Mouse (Mus musculus): ENCODE measurements around the gene Csrnp3. TPM values are rescaled to one million over a fixed set of nuclear protein-coding genes. Genes with fewer than 3 reads are reported as not detected.
"Not testable (repeated sequence)": the region's sequence is repeated elsewhere in the genome, so short reads cannot be mapped to it uniquely, and the experiment has no call there.

The Csrnp3 gene
- not detected in 2 replicates for total RNA-seq (2015; ENCODE audit: low replicate concordance)
- total RNA-seq (2017; ENCODE audit: low replicate concordance) = not detected in 2 replicates

- ATAC-seq (replicated peaks; ENCODE audit: low FRiP score, poor library complexity, severe bottlenecking) = no peak
Observed at GRCm38 (mm10) chr2:65845551-65845950, at the start of gene Csrnp3. Gene Csrnp3 (plus strand): TSS chr2:65845767.

DNA sequence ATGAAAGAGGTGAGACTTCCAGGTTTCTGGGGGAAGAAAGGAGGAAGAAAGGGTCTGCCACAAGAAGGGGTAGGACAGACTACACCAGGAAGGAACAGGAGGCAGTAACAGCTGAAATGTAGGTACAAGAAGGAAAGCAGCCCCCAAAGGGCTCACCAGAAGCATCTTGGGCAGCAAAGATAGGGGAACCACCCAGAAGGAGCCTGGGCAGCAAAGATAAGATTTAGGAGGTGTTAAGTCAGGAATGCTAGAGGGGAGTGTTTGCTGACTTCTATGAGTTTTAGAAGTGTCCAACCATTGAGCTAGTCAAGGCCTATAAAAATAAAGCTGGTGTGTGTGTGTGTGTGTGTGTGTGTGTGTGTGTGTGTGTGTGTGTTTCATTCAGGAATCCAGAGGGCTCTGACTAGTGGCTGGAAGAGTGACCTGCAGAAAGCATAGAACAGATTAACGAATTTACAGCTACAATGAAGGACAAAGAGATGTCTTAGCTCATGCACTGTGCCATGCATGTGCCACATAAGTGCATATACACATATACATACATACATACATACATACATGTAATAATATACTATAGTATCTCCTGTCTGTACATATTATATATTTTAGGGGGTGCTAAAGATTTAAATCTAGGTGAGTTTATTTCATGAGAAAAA is 44.4 kb upstream of the Csrnp3 start:
- peak; percentile 98 for ATAC-seq (replicated peaks; ENCODE audit: low FRiP score, poor library complexity, severe bottlenecking)

DNA sequence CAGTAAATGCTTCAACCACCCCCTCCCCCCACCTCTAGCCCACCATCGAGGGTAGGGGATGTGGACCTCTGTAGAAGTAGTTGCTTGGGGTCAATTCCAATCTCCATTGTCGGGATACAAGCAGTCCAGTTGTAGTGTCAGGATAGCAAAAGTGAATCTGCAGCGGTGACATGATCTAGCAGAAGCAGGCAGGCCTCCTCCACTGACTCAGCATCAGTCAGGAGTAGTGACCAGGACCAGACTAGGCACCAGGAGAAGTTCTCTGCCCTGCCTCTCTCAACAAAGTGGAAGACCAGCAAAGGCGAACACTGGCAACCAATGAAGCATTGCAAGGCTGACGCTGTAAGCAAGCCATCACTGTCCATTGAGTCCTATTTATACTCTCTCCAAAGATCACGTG is 39.0 kb upstream of the Csrnp3 start:
- ATAC-seq (replicated peaks; ENCODE audit: low FRiP score, poor library complexity, severe bottlenecking) = no peak

DNA sequence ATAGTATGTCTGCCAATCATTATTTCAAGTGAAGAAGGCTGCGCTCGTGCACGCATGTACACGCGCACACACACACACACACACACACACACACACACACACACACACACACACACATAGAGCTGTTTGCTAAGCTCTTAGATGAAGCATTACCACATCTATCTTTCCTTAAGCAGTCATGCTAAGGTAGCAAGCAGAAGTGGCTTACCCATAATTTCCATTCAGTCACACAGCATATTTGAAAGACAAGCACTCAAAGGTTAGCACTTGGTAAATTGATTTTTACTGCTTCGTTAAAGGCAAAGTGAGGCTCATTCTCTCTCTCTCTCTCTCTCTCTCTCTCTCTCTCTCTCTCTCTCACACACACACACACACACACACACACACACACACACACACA is 34.4 kb upstream of the Csrnp3 start:
- not testable (repeated sequence) for ATAC-seq (replicated peaks; ENCODE audit: low FRiP score, poor library complexity, severe bottlenecking)

DNA sequence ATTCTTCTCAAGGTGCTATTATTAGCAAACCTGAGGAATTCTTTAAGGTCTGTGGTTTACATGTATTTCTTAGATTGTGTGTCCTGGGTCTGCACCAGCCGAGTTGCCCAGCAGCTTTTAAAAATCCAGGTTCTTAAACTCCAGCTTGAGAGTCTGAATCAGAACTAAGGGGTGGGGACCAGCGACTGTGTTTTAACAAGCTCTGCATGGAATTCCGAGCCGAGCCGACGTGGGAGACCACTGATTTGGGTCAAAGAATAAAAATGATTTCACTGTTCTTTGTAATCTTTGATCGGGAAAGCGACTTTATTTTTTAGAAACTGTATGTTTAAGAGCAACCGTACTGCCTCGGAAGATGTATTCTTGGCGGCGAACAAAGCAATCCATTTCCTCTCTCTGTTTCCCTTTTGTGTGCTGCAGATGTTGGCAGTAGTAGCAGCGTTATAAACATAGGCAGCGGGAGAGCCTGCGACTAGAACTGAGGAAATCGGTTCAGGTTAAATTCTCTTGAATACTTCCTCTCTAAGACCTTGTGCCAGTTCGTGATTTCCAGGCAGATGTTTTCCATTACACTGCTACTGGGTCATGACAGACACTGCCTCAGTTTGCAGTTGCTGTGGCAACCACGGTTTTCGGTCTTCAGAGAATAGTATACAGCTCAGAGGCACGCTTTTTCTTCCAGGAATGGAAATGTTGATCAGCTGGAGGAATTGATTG is 27.3 kb upstream of the Csrnp3 start:
- no peak for ATAC-seq (replicated peaks; ENCODE audit: low FRiP score, poor library complexity, severe bottlenecking)

DNA sequence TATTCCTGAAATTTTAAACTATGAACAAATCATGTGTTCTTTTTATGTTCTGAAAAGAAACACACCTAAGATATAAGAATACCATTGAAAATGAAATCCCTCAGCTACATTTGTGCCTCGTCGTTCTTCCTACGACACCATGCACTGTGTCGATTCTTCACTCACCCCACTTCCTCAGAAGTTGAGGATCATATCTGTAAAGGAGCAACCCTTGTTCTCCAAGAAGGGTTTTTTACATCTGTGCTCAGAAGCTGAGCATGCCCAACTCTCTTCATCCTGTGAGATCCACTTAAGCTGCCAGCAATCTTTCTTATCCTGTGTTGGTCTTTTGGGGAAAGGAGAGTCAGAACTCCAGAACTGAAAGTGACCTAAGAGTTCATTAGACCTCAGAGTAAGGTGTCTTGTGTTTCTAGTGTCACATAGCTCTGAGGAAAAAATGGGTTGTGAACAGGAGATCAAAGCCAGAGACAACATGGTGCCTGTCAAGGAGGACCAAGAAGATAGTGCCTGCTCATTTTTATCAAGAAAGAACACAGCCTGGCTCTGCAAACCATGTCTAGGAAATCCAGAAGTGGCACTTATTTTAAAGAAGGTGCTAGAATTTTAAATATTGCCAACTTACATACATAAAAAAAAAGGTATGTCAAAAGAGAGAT is 25.3 kb upstream of the Csrnp3 start:
- ATAC-seq (replicated peaks; ENCODE audit: low FRiP score, poor library complexity, severe bottlenecking) = peak; percentile 96

DNA sequence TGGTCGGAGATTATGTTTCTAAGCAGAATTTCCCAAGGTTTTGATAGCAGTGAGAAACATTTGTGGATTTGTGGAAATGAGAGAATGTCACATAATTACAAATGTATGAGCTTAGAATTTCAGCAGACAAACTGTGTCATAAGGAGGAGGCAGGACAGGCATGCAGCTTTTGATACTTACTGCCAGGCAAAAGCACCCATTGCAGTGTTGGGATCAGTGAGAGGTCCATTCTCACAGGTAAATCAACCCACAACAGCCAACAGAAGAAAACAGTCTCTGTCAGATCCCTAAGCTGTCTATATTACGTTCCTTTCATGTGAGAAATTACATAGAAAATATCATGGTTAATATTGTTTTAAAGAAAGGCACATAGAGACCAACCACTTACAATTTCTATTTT is 19.3 kb upstream of the Csrnp3 start:
- ATAC-seq (replicated peaks; ENCODE audit: low FRiP score, poor library complexity, severe bottlenecking) = no peak

DNA sequence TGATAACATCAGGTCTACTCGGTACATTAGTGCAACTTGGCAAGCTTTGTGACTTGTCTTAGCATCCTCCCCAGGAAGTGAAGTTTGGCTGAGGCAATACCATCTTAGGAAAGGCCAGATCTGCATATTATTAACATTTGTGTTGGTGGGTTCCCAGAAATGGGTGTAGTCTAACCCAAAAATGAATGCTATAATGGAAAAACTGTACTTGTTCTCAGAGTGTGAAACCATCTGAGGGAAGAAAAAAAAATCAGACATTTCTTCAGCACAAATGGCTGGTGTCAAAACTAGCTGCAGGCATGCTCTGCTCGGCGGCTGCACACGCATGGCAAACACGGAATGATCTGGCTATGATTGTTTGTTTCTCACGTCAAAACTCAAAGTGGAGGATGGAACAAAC is 18.8 kb upstream of the Csrnp3 start:
- ATAC-seq (replicated peaks; ENCODE audit: low FRiP score, poor library complexity, severe bottlenecking) = no peak

DNA sequence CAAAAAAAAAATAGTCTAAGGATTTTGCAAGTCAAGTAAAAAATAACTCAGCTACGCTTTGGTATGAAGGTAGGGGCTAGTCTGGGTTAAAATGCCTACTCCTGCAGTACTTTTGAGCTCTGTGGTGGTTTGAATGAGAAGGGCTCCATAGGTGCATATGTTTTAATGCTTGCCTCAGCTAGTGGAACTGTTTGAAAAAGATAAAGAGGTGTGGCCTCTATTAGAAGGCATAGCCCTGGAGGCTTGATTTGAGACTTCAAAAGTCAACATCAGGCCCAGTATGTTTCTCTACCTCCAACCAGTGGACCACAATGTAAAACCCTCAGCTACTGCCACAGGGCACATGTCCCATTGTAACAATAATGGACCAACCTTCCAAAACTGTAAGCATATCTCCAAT is 16.9 kb upstream of the Csrnp3 start:
- ATAC-seq (replicated peaks; ENCODE audit: low FRiP score, poor library complexity, severe bottlenecking) = peak; percentile 89

GRCm38 (mm10) chr2:65832738-65833395 is 12.7 kb upstream of the Csrnp3 start:
- ATAC-seq (replicated peaks; ENCODE audit: low FRiP score, poor library complexity, severe bottlenecking) = no peak

GRCm38 (mm10) chr2:65833421-65833820 is 12.1 kb upstream of the Csrnp3 start:
- no peak for ATAC-seq (replicated peaks; ENCODE audit: low FRiP score, poor library complexity, severe bottlenecking)

DNA sequence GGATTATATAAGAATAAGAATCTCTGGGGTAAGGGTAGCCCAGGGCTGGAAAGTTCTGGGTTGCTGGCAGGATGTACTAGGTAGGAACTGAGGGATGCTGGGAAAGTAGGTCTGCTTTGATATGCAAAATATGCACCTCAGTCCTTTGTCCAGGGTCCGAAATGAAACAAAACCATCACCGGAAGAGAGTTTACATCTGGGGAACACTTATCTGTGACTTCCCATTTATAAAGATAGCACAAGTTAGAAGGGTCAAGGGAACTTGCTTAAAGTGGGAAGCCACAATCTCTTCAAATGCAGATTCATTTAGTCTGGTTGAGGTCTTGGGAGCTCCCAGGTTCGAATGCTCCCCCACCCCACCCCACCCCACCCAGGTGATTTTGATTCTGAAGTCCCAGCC is 4.0 kb upstream of the Csrnp3 start:
- no peak for ATAC-seq (replicated peaks; ENCODE audit: low FRiP score, poor library complexity, severe bottlenecking)

DNA sequence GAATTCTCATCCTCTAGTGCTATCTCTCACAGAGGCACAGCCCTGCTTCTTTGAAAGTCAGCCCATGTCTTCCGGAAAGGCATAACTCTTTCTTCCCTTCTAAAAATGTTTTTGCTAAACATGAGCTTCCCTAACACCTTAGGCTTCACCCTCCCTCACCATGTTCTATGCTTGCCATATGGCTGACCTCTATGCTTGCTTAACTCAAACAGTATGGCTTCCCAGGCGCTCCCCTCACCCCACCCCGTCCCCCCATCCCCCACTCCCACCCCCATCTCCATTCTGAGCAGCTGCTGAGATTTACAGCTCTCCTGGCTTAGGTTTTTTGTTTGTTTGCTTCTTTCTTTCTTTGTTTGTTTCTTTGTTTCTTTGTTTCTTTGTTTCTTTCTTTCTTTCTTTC is 3.2 kb upstream of the Csrnp3 start:
- no peak for ATAC-seq (replicated peaks; ENCODE audit: low FRiP score, poor library complexity, severe bottlenecking)

GRCm38 (mm10) chr2:65846000-65846755 is 611 bp downstream of the Csrnp3 start:
- no peak for ATAC-seq (replicated peaks; ENCODE audit: low FRiP score, poor library complexity, severe bottlenecking)

- ATAC-seq (replicated peaks; ENCODE audit: low FRiP score, poor library complexity, severe bottlenecking) = no peak
Observed at GRCm38 (mm10) chr2:65847463-65848110, 2.0 kb downstream of the Csrnp3 start.

- ATAC-seq (replicated peaks; ENCODE audit: low FRiP score, poor library complexity, severe bottlenecking) = no peak
Observed at GRCm38 (mm10) chr2:65848706-65849105, 3.1 kb downstream of the Csrnp3 start.

DNA sequence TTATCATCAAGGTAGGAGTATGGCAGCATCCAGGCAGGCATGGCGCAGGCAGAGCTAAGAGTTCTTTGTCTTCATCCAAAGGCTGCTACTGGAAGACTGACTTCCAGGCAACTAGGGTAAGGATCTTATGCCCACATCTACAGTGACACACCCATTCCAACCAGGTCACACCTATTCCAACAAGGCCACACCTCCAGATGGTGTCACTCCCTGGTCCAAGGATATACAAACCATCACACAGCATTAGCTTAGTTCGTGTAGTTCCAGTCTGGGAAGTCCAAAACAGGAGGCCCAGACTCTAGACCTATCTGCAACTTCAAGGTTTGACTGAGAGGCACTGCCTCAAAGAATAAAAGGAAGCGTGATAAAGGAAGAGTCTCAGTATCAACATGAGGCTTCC is 4.7 kb downstream of the Csrnp3 start:
- 0 out of 2 replicates have a peak, but pooled peaks have one; percentile 39 for ATAC-seq (replicated peaks; ENCODE audit: low FRiP score, poor library complexity, severe bottlenecking)

DNA sequence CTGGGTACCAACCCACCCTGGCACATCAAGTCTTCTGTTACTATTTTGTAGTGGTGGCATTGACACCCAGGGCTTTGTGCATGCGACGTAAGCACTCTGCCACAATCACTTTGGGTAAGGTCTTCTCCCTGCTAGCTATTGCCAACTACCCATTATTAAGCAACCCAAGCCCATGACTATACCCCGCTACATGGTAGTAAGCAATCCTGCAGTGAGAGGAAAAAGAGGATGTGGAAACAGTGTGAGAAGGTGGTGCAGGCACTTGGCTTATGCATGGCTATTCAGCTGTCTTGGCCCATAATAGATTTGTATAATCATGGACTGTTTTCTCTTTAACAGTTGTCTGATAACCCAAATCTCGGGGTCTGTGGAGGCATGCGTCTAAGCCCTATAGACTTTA is 11.2 kb downstream of the Csrnp3 start:
- ATAC-seq (replicated peaks; ENCODE audit: low FRiP score, poor library complexity, severe bottlenecking) = no peak

Data from erythroid progenitor cell, adult 5-6 weeks (primary cell).